Mouse (Mus musculus) E14TG2a.4 (cell line): Measurements from ENCODE around the gene Gnao1.

Experiments used
- H3K27me3 ChIP-seq: 2 replicates; pipeline ENCODE4 v1.6.1; 2014; ENCODE audit warnings: low read length, control low read depth; ENCODE audit not compliant: insufficient read depth
- H3K36me3 ChIP-seq: 2 replicates; pipeline ENCODE4 v1.6.1; 2014; ENCODE audit warnings: low read length, control low read depth; ENCODE audit not compliant: insufficient read depth
- H3K4me1 ChIP-seq: replicated peaks from 2 replicates; pipeline ENCODE4 v1.6.1; 2014; ENCODE audit warnings: low read depth, low read length, control low read depth
- H3K4me3 ChIP-seq: replicated peaks from 2 replicates; pipeline ENCODE4 v1.5.1; 2014; ENCODE audit warnings: mild to moderate bottlenecking, low read length
- H3K9me3 ChIP-seq: 2 replicates; pipeline ENCODE4 v1.6.1; 2014; ENCODE audit warnings: low read length, control low read depth
- CTCF ChIP-seq: conservative IDR thresholded peaks from 2 replicates; pipeline ENCODE4 v1.5.1; 2014; ENCODE audit warnings: low read length
- NANOG ChIP-seq: IDR thresholded peaks from 2 replicates; pipeline ENCODE4 v1.6.1; 2014; ENCODE audit warnings: borderline replicate concordance, low read length, mixed read lengths
- POU5F1 ChIP-seq: IDR thresholded peaks from 2 replicates; pipeline ENCODE4 v1.6.1; 2014; ENCODE audit warnings: low read length, borderline replicate concordance

The Gnao1 gene

DNA sequence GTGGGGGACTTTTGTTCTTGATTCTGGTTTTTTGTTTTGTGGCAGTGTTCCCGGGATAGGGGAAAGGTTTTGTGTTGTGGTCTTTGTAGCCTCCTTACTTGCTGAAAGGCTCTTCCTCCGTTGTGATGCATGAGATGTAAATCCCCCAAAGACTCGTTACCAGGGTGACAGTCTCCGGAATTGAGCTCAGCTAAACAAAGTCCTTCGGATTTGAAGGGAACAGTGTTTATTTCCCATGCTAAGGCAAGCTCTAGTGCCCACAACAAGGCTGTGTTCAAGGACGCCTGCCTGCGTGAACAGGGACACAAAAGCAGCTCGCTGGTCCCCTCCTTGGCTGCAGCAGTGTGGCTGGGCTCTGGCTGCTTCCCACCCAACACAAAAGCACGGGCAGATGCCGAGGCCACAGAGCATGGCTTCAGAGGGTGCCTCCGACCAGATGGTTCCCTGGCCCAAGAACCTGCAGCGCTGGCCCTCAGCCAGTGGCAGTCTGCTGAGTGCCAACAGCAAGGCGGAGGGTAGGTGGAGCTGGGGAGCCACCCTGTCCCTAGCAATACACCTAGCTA is 108.2 kb downstream of the Gnao1 start:
- H3K4me3 ChIP-seq, result no peak overlapping the region
- H3K9me3 ChIP-seq, result no peaks in the 10 kb centered on the region
- peaks cover 13% of the 10 kb centered on the region for H3K4me1 ChIP-seq
- no peak for TF ChIP-seq NANOG
- no peak for TF ChIP-seq POU5F1
- TF ChIP-seq CTCF, result no peak
- H3K27me3 ChIP-seq, result peaks cover 9% of the 10 kb centered on the region
- H3K36me3 ChIP-seq, result no peaks in the 10 kb centered on the region

DNA sequence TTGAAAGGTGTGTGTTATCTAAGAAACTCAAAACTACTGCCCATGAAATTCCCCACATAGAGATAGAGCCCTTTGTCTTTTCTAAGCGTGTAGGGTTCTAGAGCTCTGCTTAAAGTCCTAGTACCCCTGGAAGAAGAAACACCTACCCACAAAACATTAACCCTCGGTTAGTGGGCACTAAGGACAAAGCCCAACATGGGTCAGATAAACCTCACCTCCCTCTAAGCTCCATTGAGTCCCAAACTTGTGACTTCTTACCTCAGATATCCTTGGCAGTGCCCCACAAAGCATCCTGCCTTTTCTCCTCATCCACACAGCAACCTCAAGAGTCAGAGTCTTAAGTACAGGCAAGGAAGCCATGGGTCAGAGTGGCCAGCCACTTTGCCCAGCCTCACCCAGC is 108.8 kb downstream of the Gnao1 start:
- Histone ChIP-seq H3K27me3 (peaks cover 9% of the 10 kb centered on the region), H3K4me3 (no peak overlapping the region), H3K4me1 (peaks cover 13% of the 10 kb centered on the region), H3K36me3 (no peaks in the 10 kb centered on the region), H3K9me3 (no peaks in the 10 kb centered on the region)
- TF ChIP-seq POU5F1 (no peak), CTCF (no peak), NANOG (no peak)

DNA sequence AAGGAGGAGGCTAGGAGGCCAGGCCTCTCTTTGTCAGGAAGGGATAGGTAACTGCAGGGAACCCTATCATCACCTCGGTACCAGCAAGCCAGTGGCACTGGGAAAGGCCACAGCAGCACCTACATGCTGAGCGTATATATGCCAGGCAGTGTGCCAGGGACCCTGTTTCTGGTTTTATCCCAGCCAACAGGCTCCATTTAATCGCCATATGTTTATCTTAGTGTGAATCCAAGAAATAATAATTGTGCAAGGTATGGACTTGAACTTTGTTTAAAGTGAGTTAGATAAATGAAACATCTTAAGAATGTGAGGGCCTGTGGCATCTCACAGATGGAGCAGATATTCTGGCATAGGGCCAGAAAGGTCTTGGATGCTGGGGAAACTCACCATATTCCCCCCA is 109.7 kb downstream of the Gnao1 start:
- H3K27me3 ChIP-seq, result peaks cover 9% of the 10 kb centered on the region
- TF ChIP-seq CTCF (no peak), NANOG (no peak), POU5F1 (no peak)
- no peak overlapping the region for H3K4me3 ChIP-seq
- no peaks in the 10 kb centered on the region for H3K9me3 ChIP-seq
- H3K36me3 ChIP-seq, result no peaks in the 10 kb centered on the region
- peaks cover 13% of the 10 kb centered on the region for H3K4me1 ChIP-seq

DNA sequence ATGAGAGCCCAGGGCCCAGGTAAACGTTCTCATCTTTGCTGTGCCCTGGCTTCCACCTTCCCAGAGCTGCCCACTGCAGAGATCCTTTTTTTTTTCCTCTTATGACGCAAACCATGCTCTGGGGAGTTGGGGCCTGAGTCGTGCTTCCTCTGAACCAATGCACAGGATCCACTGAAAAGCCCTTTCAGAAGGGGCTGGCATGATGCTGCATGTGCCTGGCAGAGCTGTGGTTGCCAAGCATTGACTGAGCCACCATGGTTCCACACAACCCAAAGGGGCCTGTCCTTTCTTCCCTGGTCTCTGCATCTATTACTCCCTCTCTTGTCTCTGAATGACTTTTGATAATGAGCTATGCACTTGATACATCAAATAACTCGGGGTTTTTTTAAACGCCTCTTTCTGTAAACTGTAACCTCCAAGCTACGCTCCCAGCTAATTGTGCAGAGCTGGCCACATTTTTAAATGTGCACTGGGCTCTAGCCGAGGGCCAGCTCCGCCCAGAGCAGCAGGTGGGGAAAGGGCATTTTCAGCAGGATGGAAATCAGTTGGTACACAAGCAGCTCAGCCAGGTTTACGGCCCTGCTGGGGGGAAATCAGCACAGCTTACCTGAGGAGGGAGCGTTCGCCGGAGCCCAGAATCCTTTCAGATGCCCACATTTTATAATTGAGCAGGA is 110.3 kb downstream of the Gnao1 start:
- Histone ChIP-seq H3K36me3 (no peaks in the 10 kb centered on the region), H3K4me3 (no peak overlapping the region), H3K9me3 (no peaks in the 10 kb centered on the region), H3K4me1 (peaks cover 13% of the 10 kb centered on the region), H3K27me3 (peaks cover 4% of the 10 kb centered on the region)
- TF ChIP-seq POU5F1 (no peak), CTCF (no peak), NANOG (no peak)

DNA sequence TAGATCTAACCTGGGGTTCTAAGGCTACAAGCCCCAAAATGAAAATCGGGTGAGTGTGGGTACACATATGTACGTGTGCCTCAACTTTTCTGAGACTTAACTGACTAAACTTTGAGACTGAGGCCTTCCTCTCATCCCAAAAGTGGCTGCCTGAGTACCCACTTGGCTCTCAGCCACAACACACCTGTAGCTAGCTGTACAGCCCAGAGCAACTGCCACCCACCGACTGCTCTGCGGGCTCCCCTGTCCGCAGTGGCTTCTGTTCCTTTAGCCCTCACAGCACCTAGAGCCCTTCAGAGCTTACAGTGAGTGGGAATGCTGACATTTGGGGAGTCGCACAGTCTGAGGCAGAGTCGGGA is 110.8 kb downstream of the Gnao1 start:
- H3K36me3 ChIP-seq, result no peaks in the 10 kb centered on the region
- no peak for TF ChIP-seq POU5F1
- TF ChIP-seq NANOG, result no peak
- no peak for TF ChIP-seq CTCF
- H3K9me3 ChIP-seq, result no peaks in the 10 kb centered on the region
- H3K27me3 ChIP-seq, result no peaks in the 10 kb centered on the region; the same call in 1 of the 2 replicates
- no peak overlapping the region for H3K4me3 ChIP-seq
- H3K4me1 ChIP-seq, result peaks cover 13% of the 10 kb centered on the region

DNA sequence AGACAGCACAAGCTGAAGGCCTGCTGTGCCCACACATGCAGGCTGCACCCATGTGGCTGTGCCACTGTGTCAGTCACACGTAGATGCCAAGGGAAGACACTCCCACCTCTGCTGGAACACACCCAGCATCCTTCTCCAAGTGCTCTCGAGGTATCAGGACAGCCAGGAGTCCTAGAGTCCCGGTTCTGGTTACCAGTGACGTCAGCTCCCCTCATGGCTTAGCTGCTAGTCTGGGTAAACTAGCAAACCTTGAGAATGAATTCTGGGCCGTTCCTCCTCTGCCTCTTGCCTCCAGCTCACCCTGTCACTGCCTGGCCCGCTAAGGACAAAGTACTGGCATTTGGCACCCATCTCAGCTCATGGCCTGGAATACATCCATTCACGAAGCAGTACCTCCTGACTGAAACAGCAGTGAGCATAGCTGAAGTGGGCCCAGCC is 114.2 kb downstream of the Gnao1 start:
- TF ChIP-seq NANOG, result no peak
- no peaks in the 10 kb centered on the region for H3K36me3 ChIP-seq
- H3K4me1 ChIP-seq, result no peaks in the 10 kb centered on the region
- no peaks in the 10 kb centered on the region for H3K9me3 ChIP-seq
- H3K4me3 ChIP-seq, result no peak overlapping the region
- no peaks in the 10 kb centered on the region; the same call in 1 of the 2 replicates for H3K27me3 ChIP-seq

DNA sequence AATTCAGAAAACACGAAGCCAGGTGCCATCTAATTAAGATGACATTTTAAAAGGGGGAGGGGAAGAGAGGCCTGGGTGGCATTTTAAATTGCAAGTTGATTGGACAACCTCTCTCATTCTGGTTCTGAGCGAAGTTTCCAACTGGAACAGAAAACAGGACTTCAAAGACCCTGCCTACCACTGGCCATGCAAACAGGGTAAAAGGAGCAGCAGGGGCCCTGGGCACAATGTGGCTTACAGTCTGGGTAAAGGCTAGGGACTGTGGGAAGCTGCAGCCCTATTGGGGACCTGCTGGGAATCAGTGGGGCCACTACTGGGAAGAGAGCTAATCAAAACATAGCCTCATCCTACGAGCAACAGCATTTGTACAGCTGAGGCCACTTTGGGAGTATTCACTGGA is 115.7 kb downstream of the Gnao1 start:
- H3K27me3 ChIP-seq, result no peaks in the 10 kb centered on the region; the same call in 1 of the 2 replicates
- peaks cover 7% of the 10 kb centered on the region; the same call in 1 of the 2 replicates for H3K4me1 ChIP-seq
- no peaks in the 10 kb centered on the region for H3K9me3 ChIP-seq

DNA sequence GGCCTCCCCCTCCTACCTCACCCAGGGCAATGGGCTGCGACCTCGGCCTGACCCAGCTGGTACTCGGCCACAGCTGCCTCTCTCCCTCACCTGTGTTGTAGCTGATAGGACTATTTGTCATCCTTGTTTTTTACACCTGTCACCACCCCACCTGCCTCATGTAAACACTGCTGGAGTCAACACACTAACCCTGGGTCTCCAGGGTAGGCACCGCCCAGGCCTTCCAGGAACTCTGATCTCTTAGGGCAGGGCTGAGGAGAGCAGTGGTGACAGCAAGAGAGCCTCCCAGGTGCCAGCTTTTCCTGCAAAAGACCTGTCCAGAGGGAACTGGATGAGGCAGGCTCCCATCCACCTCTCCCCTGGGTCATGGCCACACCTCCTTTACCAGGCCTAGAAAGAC is 119.5 kb downstream of the Gnao1 start:
- no peaks in the 10 kb centered on the region for H3K9me3 ChIP-seq
- H3K4me1 ChIP-seq, result peaks cover 7% of the 10 kb centered on the region; the same call in 1 of the 2 replicates
- no peaks in the 10 kb centered on the region for H3K36me3 ChIP-seq
- TF ChIP-seq POU5F1 (no peak), NANOG (no peak), CTCF (no peak)
- no peaks in the 10 kb centered on the region for H3K27me3 ChIP-seq
- no peak overlapping the region for H3K4me3 ChIP-seq

More for the DNA sequence above, 115.7 kb downstream of the Gnao1 start:
- TF ChIP-seq CTCF, result no peak
- TF ChIP-seq POU5F1, result no peak
- TF ChIP-seq NANOG, result no peak
- Histone ChIP-seq H3K4me3 (no peak overlapping the region), H3K36me3 (no peaks in the 10 kb centered on the region)

DNA sequence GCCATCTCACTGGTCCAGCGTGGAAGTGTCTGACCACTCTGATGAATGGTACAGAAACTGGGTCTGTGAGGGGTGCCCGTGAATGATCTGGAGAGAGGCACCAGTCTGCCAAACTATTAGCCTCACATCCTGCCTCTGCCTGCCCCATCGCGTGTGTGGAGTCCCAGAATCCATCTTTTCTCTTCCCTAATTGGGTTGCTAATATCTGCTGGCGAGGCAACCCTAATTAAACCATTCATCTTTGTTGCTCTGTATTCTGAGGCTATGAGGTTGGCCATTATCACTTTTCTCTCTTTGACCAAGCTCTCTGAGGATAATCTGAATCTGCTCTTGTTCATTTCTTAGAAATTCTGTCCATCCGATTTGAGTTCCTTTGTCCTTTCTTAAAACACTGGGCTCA is 121.6 kb downstream of the Gnao1 start:
- Histone ChIP-seq H3K9me3 (no peaks in the 10 kb centered on the region), H3K36me3 (no peaks in the 10 kb centered on the region), H3K27me3 (no peaks in the 10 kb centered on the region), H3K4me1 (peaks cover 7% of the 10 kb centered on the region; the same call in 1 of the 2 replicates), H3K4me3 (no peak overlapping the region)
- TF ChIP-seq POU5F1 (no peak), CTCF (no peak), NANOG (no peak)
